Mouse (Mus musculus): ENCODE results near the gene Ccdc146. TPM values are rescaled to one million over a fixed set of nuclear protein-coding genes. Genes with fewer than 3 reads are reported as not detected.
A peak's percentile ranks its signal among the peaks of the same experiment; 100 is the strongest.

The Ccdc146 gene
- polyA plus RNA-seq, 1 experiment from 2014 or later: 0.70 TPM

- DNase-seq (ENCODE audit: low spot score) (no peak), ATAC-seq (no peak)
- WGBS: 86% methylated on average over 6 of the region's 6 CpGs
- no peak overlapping the region for H3K9ac ChIP-seq (ENCODE audit: low read length)
- H3K4me3 ChIP-seq (ENCODE audit: low read depth, low read length): no peak overlapping the region
- no peaks in the 10 kb centered on the region for H3K27me3 ChIP-seq (replicated peaks; ENCODE audit: control insufficient read depth, insufficient read depth, low read length)
- H3K4me1 ChIP-seq (ENCODE audit: control insufficient read depth, insufficient read depth, low read length): no peaks in the 10 kb centered on the region
- H3K9me3 ChIP-seq (replicated peaks; ENCODE audit: control insufficient read depth, low read length): no peaks in the 10 kb centered on the region
- H3K27ac ChIP-seq (ENCODE audit: low read depth, low read length): no peak overlapping the region
- no peaks in the 10 kb centered on the region for H3K36me3 ChIP-seq (ENCODE audit: control insufficient read depth, insufficient read depth, low read length)
- H3K4me2 ChIP-seq (ENCODE audit: low read length): no peak overlapping the region
These were observed 42.5 kb downstream of the Ccdc146 start for GRCm38 (mm10) chr5:21381986-21382385.

DNA sequence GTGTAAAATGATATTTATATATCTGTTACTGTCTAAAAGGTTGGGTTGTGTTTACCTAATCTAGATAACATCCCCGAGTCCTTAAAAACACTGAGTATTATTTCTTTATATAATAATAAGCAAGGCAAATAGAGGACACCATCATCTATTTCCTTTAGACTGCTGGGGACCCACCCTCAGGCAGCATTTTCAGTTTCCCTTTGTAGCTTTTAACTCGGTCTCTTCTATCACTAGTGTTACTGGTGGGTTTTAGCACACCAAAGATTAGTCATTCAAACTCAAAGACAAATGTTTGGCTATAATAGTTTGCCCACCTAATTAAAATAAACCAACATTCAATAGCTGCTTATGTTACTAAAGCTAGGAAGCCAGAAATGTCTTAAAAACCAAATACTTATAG, 46.1 kb downstream of the Ccdc146 start:
- Histone ChIP-seq H3K4me3 (ENCODE audit: low read depth, low read length) (no peak overlapping the region), H3K27me3 (replicated peaks; ENCODE audit: control insufficient read depth, insufficient read depth, low read length) (no peaks in the 10 kb centered on the region), H3K9me3 (replicated peaks; ENCODE audit: control insufficient read depth, low read length) (no peaks in the 10 kb centered on the region), H3K4me1 (ENCODE audit: control insufficient read depth, insufficient read depth, low read length) (no peaks in the 10 kb centered on the region), H3K36me3 (ENCODE audit: control insufficient read depth, insufficient read depth, low read length) (no peaks in the 10 kb centered on the region), H3K4me2 (ENCODE audit: low read length) (no peak overlapping the region), H3K9ac (ENCODE audit: low read length) (no peak overlapping the region), H3K27ac (ENCODE audit: low read depth, low read length) (no peak overlapping the region)
- ATAC-seq (no peak), DNase-seq (ENCODE audit: low spot score) (no peak)
- 76% methylated on average over 2 of the region's 2 CpGs for WGBS

DNA sequence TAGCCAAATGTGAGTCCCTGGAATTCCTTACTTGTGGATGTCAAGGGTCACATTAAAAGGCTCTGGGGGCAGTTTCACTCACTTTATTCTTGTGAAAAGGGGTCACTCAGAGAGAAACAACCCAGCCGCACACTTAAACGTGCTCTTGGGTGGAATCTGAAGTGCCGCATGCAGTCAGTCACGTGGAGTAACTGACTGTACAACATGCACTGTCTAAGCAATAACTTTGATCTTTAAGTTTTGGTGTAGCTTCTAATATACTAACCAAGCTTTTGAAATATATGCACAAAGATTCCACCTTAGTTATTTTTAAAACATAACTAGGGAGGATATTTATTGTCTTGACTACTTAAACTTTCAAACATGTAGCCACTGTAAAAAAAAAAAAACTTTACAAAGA, 47.5 kb downstream of the Ccdc146 start:
- Histone ChIP-seq H3K27me3 (replicated peaks; ENCODE audit: control insufficient read depth, insufficient read depth, low read length) (no peaks in the 10 kb centered on the region), H3K4me1 (ENCODE audit: control insufficient read depth, insufficient read depth, low read length) (peaks cover 4% of the 10 kb centered on the region; the same call in 1 of the 2 replicates), H3K36me3 (ENCODE audit: control insufficient read depth, insufficient read depth, low read length) (no peaks in the 10 kb centered on the region), H3K4me3 (ENCODE audit: low read depth, low read length) (no peak overlapping the region), H3K27ac (ENCODE audit: low read depth, low read length) (no peak overlapping the region), H3K9me3 (replicated peaks; ENCODE audit: control insufficient read depth, low read length) (no peaks in the 10 kb centered on the region), H3K9ac (ENCODE audit: low read length) (no peak overlapping the region), H3K4me2 (ENCODE audit: low read length) (no peak overlapping the region)
- WGBS: 85% methylated on average over 4 of the region's 4 CpGs
- no peak for DNase-seq (ENCODE audit: low spot score)
- ATAC-seq: no peak

DNA sequence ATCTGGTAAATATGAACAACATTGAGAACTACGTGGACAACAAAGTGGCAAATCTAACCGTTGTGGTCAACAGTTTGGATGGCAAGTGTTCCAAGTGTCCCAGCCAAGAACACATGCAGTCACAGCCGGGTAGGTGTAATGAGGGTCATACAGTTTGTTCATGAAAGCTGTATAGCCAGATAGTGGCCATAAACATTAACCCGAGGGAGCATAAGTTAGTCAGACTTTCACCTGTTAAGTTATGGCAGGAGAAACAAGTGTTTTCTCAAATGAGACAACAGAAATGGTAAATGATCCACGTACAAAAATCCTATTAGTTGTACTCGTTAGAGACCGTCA, 51.3 kb downstream of the Ccdc146 start:
- DNase-seq (ENCODE audit: low spot score): no peak
- H3K4me1 ChIP-seq (ENCODE audit: control insufficient read depth, insufficient read depth, low read length): peaks cover 6% of the 10 kb centered on the region; the same call in 1 of the 2 replicates
- H3K36me3 ChIP-seq (ENCODE audit: control insufficient read depth, insufficient read depth, low read length): no peaks in the 10 kb centered on the region
- H3K4me2 ChIP-seq (ENCODE audit: low read length): peak overlapping the region; percentile 96
- peak overlapping the region; percentile 43 for H3K4me3 ChIP-seq (ENCODE audit: low read depth, low read length)
- H3K27ac ChIP-seq (ENCODE audit: low read depth, low read length): no peak overlapping the region
- no peaks in the 10 kb centered on the region for H3K9me3 ChIP-seq (replicated peaks; ENCODE audit: control insufficient read depth, low read length)
- WGBS: 56% methylated on average over 7 of the region's 7 CpGs
- no peak for ATAC-seq
- H3K27me3 ChIP-seq (replicated peaks; ENCODE audit: control insufficient read depth, insufficient read depth, low read length): no peaks in the 10 kb centered on the region
- peak overlapping the region; percentile 80 for H3K9ac ChIP-seq (ENCODE audit: low read length)

DNA sequence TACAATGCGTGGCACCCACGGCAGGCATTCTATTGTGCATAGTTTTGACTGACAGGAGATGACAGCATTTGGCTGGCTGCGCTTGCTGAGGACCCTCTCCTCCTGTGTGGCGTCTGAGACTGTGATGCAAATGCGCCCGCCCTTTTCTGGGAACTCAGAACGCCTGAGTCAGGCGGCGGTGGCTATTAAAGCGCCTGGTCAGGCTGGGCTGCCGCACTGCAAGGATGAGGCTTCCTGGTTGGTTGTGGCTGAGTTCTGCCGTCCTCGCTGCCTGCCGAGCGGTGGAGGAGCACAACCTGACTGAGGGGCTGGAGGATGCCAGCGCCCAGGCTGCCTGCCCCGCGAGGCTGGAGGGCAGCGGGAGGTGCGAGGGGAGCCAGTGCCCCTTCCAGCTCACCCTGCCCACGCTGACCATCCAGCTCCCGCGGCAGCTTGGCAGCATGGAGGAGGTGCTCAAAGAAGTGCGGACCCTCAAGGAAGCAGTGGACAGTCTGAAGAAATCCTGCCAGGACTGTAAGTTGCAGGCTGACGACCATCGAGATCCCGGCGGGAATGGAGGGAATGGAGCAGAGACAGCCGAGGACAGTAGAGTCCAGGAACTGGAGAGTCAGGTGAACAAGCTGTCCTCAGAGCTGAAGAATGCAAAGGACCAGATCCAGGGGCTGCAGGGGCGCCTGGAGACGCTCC, 51.8 kb downstream of the Ccdc146 start, which contains the start of gene Fgl2:
Gene Fgl2, plus strand, starts transcription at position 150 of the 687 bp plus-strand sequence.
- Histone ChIP-seq H3K27me3 (replicated peaks; ENCODE audit: control insufficient read depth, insufficient read depth, low read length) (no peaks in the 10 kb centered on the region), H3K4me3 (ENCODE audit: low read depth, low read length) (peak within 1 kb of the TSS; percentile 43), H3K9me3 (replicated peaks; ENCODE audit: control insufficient read depth, low read length) (no peaks in the 10 kb centered on the region), H3K9ac (ENCODE audit: low read length) (peak within 1 kb of the TSS; percentile 80), H3K36me3 (ENCODE audit: control insufficient read depth, insufficient read depth, low read length) (no peaks in the 10 kb centered on the region), H3K4me2 (ENCODE audit: low read length) (peak within 1 kb of the TSS; percentile 96), H3K27ac (ENCODE audit: low read depth, low read length) (no peak within 1 kb of the TSS), H3K4me1 (ENCODE audit: control insufficient read depth, insufficient read depth, low read length) (peaks cover 6% of the 10 kb centered on the region; the same call in 1 of the 2 replicates)
- ATAC-seq (peak; percentile 95), DNase-seq (ENCODE audit: low spot score) (peak; percentile 87)
- WGBS: 5% methylated on average over 31 of the region's 31 CpGs

GRCm38 (mm10) chr5:21371920-21372319, 52.6 kb downstream of the Ccdc146 start:
- no peak overlapping the region for H3K27ac ChIP-seq (ENCODE audit: low read depth, low read length)
- H3K36me3 ChIP-seq (ENCODE audit: control insufficient read depth, insufficient read depth, low read length): no peaks in the 10 kb centered on the region
- H3K9ac ChIP-seq (ENCODE audit: low read length): peak overlapping the region; percentile 80; the same call in 1 of the 2 replicates
- ATAC-seq (peak; percentile 49; the same call in 1 of the 2 replicates), DNase-seq (ENCODE audit: low spot score) (peak; percentile 33)
- H3K4me1 ChIP-seq (ENCODE audit: control insufficient read depth, insufficient read depth, low read length): peaks cover 6% of the 10 kb centered on the region; the same call in 1 of the 2 replicates
- 31% methylated on average over 5 of the region's 5 CpGs for WGBS
- H3K4me2 ChIP-seq (ENCODE audit: low read length): peak overlapping the region; percentile 96
- peak overlapping the region; percentile 43 for H3K4me3 ChIP-seq (ENCODE audit: low read depth, low read length)
- H3K27me3 ChIP-seq (replicated peaks; ENCODE audit: control insufficient read depth, insufficient read depth, low read length): no peaks in the 10 kb centered on the region
- no peaks in the 10 kb centered on the region for H3K9me3 ChIP-seq (replicated peaks; ENCODE audit: control insufficient read depth, low read length)

- Histone ChIP-seq H3K9ac (ENCODE audit: low read length) (no peak overlapping the region), H3K4me2 (ENCODE audit: low read length) (no peak overlapping the region), H3K27me3 (replicated peaks; ENCODE audit: control insufficient read depth, insufficient read depth, low read length) (no peaks in the 10 kb centered on the region), H3K4me3 (ENCODE audit: low read depth, low read length) (no peak overlapping the region), H3K27ac (ENCODE audit: low read depth, low read length) (no peak overlapping the region), H3K9me3 (replicated peaks; ENCODE audit: control insufficient read depth, low read length) (no peaks in the 10 kb centered on the region), H3K36me3 (ENCODE audit: control insufficient read depth, insufficient read depth, low read length) (no peaks in the 10 kb centered on the region), H3K4me1 (ENCODE audit: control insufficient read depth, insufficient read depth, low read length) (peaks cover 6% of the 10 kb centered on the region; the same call in 1 of the 2 replicates)
- 90% methylated on average over 5 of the region's 5 CpGs for WGBS
- DNase-seq (ENCODE audit: low spot score) (no peak), ATAC-seq (no peak)
These were observed 54.1 kb downstream of the Ccdc146 start for GRCm38 (mm10) chr5:21370218-21370947.

GRCm38 (mm10) chr5:21367514-21367913, 57.0 kb downstream of the Ccdc146 start:
- peaks cover 6% of the 10 kb centered on the region; the same call in 1 of the 2 replicates for H3K4me1 ChIP-seq (ENCODE audit: control insufficient read depth, insufficient read depth, low read length)
- no peaks in the 10 kb centered on the region for H3K9me3 ChIP-seq (replicated peaks; ENCODE audit: control insufficient read depth, low read length)
- H3K4me3 ChIP-seq (ENCODE audit: low read depth, low read length): no peak overlapping the region
- no peak for ATAC-seq
- WGBS: 3% methylated on average over 2 of the region's 2 CpGs
- H3K4me2 ChIP-seq (ENCODE audit: low read length): no peak overlapping the region
- no peaks in the 10 kb centered on the region for H3K36me3 ChIP-seq (ENCODE audit: control insufficient read depth, insufficient read depth, low read length)
- DNase-seq (ENCODE audit: low spot score): no peak
- H3K9ac ChIP-seq (ENCODE audit: low read length): no peak overlapping the region
- H3K27ac ChIP-seq (ENCODE audit: low read depth, low read length): no peak overlapping the region
- H3K27me3 ChIP-seq (replicated peaks; ENCODE audit: control insufficient read depth, insufficient read depth, low read length): no peaks in the 10 kb centered on the region

Measured in forebrain, embryonic 14.5 days (tissue).